Mouse (Mus musculus) hindbrain, embryonic 14.5 days (tissue): ENCODE measurements at regions not wholly inside any gene's neighbourhood (a gene's known extent, or its start where the extent isn't known, plus 50 kb on each side); places are given as distances from the start of the nearest gene placed in this dataset.

Experiments
- ATAC-seq: fragments of 200-750 bp; cut with Nextera tagmentation; 2 replicates; pipeline ENCODE4 v1.8.0; 2017; ENCODE audit warnings: moderate number of reproducible peaks, mild to moderate bottlenecking, moderate TSS enrichment, moderate library complexity; ENCODE audit not compliant: low FRiP score
- DNase-seq: peaks from one replicate; pipeline ENCODE4 v3.0.0-alpha.2; 2015; ENCODE audit warnings: low spot score
- H3K27ac ChIP-seq: fragments of 300-500 bp; sonication (generic); 2 replicates; pipeline ENCODE4 v1.5.1; 2014; ENCODE audit warnings: mild to moderate bottlenecking, moderate library complexity
- H3K27me3 ChIP-seq: fragments of 300-500 bp; sonication (generic); 2 replicates; pipeline ENCODE4 v1.6.1; 2014; ENCODE audit warnings: mild to moderate bottlenecking, low read length, mixed read lengths; ENCODE audit not compliant: control insufficient read depth, insufficient read depth
- H3K36me3 ChIP-seq: fragments of 300-500 bp; sonication (generic); replicated peaks from 2 replicates; pipeline ENCODE4 v1.6.1; 2014; ENCODE audit not compliant: control insufficient read depth, insufficient read depth
- H3K4me1 ChIP-seq: fragments of 300-500 bp; sonication (generic); replicated peaks from 2 replicates; pipeline ENCODE4 v1.6.1; 2014; ENCODE audit warnings: antibody characterized with exemption, low read length, mixed read lengths; ENCODE audit not compliant: control insufficient read depth, insufficient read depth
- H3K4me2 ChIP-seq: fragments of 300-500 bp; sonication (generic); replicated peaks from 2 replicates; pipeline ENCODE4 v1.6.1; 2014; ENCODE audit warnings: mild to moderate bottlenecking, moderate library complexity
- H3K4me3 ChIP-seq: fragments of 300-500 bp; sonication (generic); replicated peaks from 2 replicates; pipeline ENCODE4 v1.5.1; 2014; ENCODE audit warnings: mild to moderate bottlenecking, low read length
- H3K9ac ChIP-seq: fragments of 300-500 bp; sonication (generic); 2 replicates; pipeline ENCODE4 v1.6.1; 2014
- H3K9me3 ChIP-seq: fragments of 300-500 bp; sonication (generic); 2 replicates; pipeline ENCODE4 v1.6.1; 2016; ENCODE audit warnings: low read length; ENCODE audit not compliant: control insufficient read depth
- WGBS: fragments of 180-500 bp; shearing (Covaris S2); extraction: QIAGEN DNeasy Blood & Tissue Kit; methylation state at CpG from one replicate; pipeline ENCODE4 v1.1.7; 2014; 5-methylcytosine and 5-hydroxymethylcytosine counted together

DNA sequence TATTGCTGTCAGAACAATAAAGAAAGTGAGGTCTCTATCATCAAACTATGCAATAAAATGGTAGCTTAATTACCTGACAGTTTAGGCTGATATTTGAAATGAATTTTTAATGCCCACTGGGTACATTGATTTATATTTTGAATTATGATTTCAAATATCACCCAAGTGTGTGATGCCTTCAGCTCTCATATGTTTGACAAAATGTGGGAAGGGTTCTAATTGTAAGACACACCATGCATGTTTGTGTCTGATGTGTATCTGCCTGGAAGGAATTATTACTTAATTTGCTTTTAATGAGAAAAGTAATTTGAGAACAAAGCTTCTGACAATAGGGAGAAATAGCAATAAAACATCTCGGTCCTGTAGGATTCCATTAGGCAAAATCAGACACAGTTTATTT lies 499.0 kb upstream of the Reg3g start:
- peak; percentile 66; the same call in 1 of the 2 replicates for ATAC-seq
- WGBS: 80% methylated on average over 1 of the region's 1 CpGs

More for the DNA sequence above, 499.0 kb upstream of the Reg3g start:
- Histone ChIP-seq H3K4me2 (no peak overlapping the region), H3K27me3 (no peaks in the 10 kb centered on the region), H3K4me3 (no peak overlapping the region), H3K27ac (no peak overlapping the region), H3K9ac (no peak overlapping the region), H3K9me3 (no peaks in the 10 kb centered on the region), H3K4me1 (no peaks in the 10 kb centered on the region), H3K36me3 (no peaks in the 10 kb centered on the region)
- DNase-seq: no peak
